Mouse (Mus musculus) midbrain, embryonic 16.5 days (tissue): Measurements from ENCODE around the gene Tnni3k. TPM values are rescaled to one million over a fixed set of nuclear protein-coding genes. Genes with fewer than 3 reads are reported as not detected.

Experiments used
- ATAC-seq: fragments of 200-750 bp; cut with Nextera tagmentation; 2 replicates; pipeline ENCODE4 v1.8.0; 2017; ENCODE audit warnings: moderate TSS enrichment
- H3K27ac ChIP-seq: fragments of 300-500 bp; sonication (generic); 2 replicates; pipeline ENCODE4 v1.5.1; 2014; ENCODE audit warnings: mild to moderate bottlenecking, low read length, mixed read lengths
- H3K27me3 ChIP-seq: fragments of 300-500 bp; sonication (generic); 2 replicates; pipeline ENCODE4 v1.6.1; 2014; ENCODE audit warnings: low read depth, low read length, mixed read lengths; ENCODE audit not compliant: control insufficient read depth, insufficient read depth
- H3K36me3 ChIP-seq: fragments of 300-500 bp; sonication (generic); 2 replicates; pipeline ENCODE4 v1.6.1; 2014; ENCODE audit warnings: mild to moderate bottlenecking, low read length, moderate library complexity, mixed read lengths; ENCODE audit not compliant: control insufficient read depth, insufficient read depth
- H3K4me1 ChIP-seq: fragments of 300-500 bp; sonication (generic); 2 replicates; pipeline ENCODE4 v1.6.1; 2014; ENCODE audit warnings: mild to moderate bottlenecking, low read length, mixed read lengths; ENCODE audit not compliant: control insufficient read depth, insufficient read depth
- H3K4me2 ChIP-seq: fragments of 300-500 bp; sonication (generic); 2 replicates; pipeline ENCODE4 v1.6.1; 2014; ENCODE audit warnings: mild to moderate bottlenecking, low read length, mixed read lengths
- H3K4me3 ChIP-seq: fragments of 300-500 bp; sonication (generic); 2 replicates; pipeline ENCODE4 v1.5.1; 2014; ENCODE audit warnings: low read depth, mild to moderate bottlenecking, low read length, moderate library complexity, mixed read lengths
- H3K9ac ChIP-seq: fragments of 300-500 bp; sonication (generic); 2 replicates; pipeline ENCODE4 v1.6.1; 2014; ENCODE audit warnings: low read depth, low read length, mixed read lengths
- H3K9me3 ChIP-seq: fragments of 300-500 bp; sonication (generic); replicated peaks from 2 replicates; pipeline ENCODE4 v1.6.1; 2014; ENCODE audit warnings: mild to moderate bottlenecking, low read length, mixed read lengths; ENCODE audit not compliant: control insufficient read depth, poor library complexity, severe bottlenecking
- WGBS: fragments of 180-500 bp; shearing (Covaris S2); extraction: QIAGEN DNeasy Blood & Tissue Kit; methylation state at CpG from one replicate; pipeline ENCODE4 v1.1.7; 2014; 5-methylcytosine and 5-hydroxymethylcytosine counted together
- polyA plus RNA-seq: library from polyadenylated mRNA; unstranded; fragments of >200 nt; fragmentation: Nextera tagmentation; extraction: Ambion mirVana; gene quantifications from 2 replicates; pipeline ENCODE4 v1.2.1, GENCODE M21; 2015

The Tnni3k gene
- polyA plus RNA-seq, 1 experiment from 2014 or later = 0.10 TPM

DNA sequence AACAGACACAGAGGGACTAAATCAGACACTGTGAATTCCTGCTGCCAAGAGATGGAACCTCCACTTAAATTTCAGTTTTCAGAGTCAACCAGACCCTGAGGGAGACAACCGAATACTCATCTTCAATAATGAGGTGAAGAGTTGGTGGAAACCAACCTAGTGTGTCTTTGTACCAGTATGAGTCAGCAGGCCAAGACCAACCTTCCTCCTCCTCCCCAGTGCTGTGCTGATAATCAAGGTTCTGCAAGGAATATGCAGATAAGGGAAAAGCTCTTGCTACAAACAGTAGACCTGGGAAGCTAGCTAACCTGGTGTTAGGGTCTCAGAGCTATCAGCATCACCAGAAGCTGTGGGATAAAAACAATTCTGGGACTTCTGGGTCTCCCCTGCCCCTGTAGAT, 176.1 kb downstream of the Tnni3k start:
- WGBS = 97% methylated on average over 1 of the region's 1 CpGs
- no peaks in the 10 kb centered on the region for H3K9me3 ChIP-seq
- H3K27me3 ChIP-seq = no peaks in the 10 kb centered on the region
- H3K27ac ChIP-seq = no peak overlapping the region
- no peaks in the 10 kb centered on the region for H3K36me3 ChIP-seq
- no peak overlapping the region for H3K9ac ChIP-seq
- no peak for ATAC-seq
- no peak overlapping the region for H3K4me2 ChIP-seq
- no peaks in the 10 kb centered on the region for H3K4me1 ChIP-seq
- no peak overlapping the region for H3K4me3 ChIP-seq

- Histone ChIP-seq H3K4me2 (no peak overlapping the region), H3K27ac (no peak overlapping the region), H3K4me3 (no peak overlapping the region), H3K4me1 (no peaks in the 10 kb centered on the region), H3K27me3 (no peaks in the 10 kb centered on the region), H3K9ac (no peak overlapping the region), H3K9me3 (no peaks in the 10 kb centered on the region), H3K36me3 (no peaks in the 10 kb centered on the region)
- no peak for ATAC-seq
- 88% methylated on average over 4 of the region's 4 CpGs for WGBS
Measured at GRCm38 (mm10) chr3:154868807-154869206, 186.4 kb downstream of the Tnni3k start.

DNA sequence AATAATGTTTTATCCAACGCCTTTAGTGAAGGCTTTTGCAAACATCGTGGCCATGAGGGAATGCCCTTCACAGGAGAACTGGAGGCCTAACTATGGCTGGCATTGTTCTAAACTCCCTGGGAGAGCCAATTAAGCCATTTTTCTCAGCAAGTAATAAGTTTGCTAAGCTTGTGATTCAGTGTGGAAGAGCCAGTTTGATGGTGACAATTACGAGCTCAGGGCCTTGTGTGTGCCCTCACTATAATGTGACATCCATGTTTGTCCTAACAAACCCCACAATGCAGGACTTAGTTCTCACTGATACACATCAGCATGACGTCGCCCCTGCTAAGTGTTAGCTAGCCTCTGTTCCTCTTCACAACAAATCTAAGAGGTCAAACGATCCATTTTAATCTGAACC, 193.3 kb downstream of the Tnni3k start:
- no peaks in the 10 kb centered on the region for H3K36me3 ChIP-seq
- H3K4me3 ChIP-seq = no peak overlapping the region
- H3K27me3 ChIP-seq = no peaks in the 10 kb centered on the region
- WGBS = 70% methylated on average over 6 of the region's 6 CpGs
- H3K9ac ChIP-seq = no peak overlapping the region
- no peaks in the 10 kb centered on the region for H3K4me1 ChIP-seq
- H3K4me2 ChIP-seq = no peak overlapping the region
- no peaks in the 10 kb centered on the region for H3K9me3 ChIP-seq
- H3K27ac ChIP-seq = no peak overlapping the region
- no peak for ATAC-seq

GRCm38 (mm10) chr3:154859721-154860120, 195.5 kb downstream of the Tnni3k start:
- Histone ChIP-seq H3K27ac (no peak overlapping the region), H3K4me1 (no peaks in the 10 kb centered on the region), H3K4me3 (no peak overlapping the region), H3K9ac (no peak overlapping the region), H3K9me3 (no peaks in the 10 kb centered on the region), H3K27me3 (no peaks in the 10 kb centered on the region), H3K36me3 (no peaks in the 10 kb centered on the region), H3K4me2 (no peak overlapping the region)
- 52% methylated on average over 3 of the region's 3 CpGs for WGBS
- no peak for ATAC-seq

DNA sequence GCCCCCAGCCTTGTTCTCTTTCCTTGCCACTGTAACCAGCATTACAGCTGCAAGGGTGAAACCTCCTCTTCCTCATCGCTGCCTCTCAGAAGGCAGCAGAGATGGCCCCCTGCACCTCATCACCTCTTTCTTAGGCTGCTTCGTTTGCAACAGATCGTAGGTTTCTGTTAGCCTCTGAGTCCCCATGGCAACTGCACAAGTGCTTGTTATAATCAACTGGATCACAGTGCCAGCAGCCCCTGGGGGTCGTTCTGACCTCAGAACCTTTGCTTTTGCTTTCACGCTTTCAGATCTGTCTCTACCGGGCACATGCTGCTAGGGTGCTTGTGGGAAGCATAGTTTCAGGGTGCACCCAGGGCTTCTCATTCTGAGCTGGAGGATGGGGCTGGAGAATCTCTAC, 201.9 kb downstream of the Tnni3k start:
- no peaks in the 10 kb centered on the region for H3K9me3 ChIP-seq
- ATAC-seq = peak; percentile 45; the same call in 1 of the 2 replicates
- peak overlapping the region; percentile 61; the same call in 1 of the 2 replicates for H3K27ac ChIP-seq
- H3K4me2 ChIP-seq = no peak overlapping the region
- peaks cover 13% of the 10 kb centered on the region for H3K4me1 ChIP-seq
- no peaks in the 10 kb centered on the region for H3K27me3 ChIP-seq
- WGBS = 12% methylated on average over 6 of the region's 6 CpGs
- H3K4me3 ChIP-seq = no peak overlapping the region
- no peaks in the 10 kb centered on the region for H3K36me3 ChIP-seq
- no peak overlapping the region for H3K9ac ChIP-seq

DNA sequence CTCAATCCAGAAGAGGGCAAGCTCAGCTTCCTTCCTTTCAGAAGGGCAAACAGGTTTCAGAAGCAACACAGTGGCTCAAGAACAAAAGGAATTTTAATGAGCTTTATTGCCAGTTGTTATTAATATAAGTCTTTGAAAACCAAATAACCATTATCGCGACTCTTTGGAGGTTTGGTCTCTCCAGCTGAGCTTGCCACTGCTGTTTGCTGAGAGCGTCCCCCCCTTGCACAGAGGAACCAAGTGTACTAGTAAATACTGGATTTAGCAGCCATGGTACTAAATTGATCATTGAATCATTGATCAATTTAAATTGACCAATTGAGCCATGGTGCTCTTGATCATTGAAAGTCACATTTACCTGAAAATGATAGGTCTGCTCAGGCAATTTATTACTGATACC, 202.9 kb downstream of the Tnni3k start:
- Histone ChIP-seq H3K4me2 (no peak overlapping the region), H3K36me3 (no peaks in the 10 kb centered on the region), H3K27ac (no peak overlapping the region), H3K9me3 (no peaks in the 10 kb centered on the region), H3K4me3 (no peak overlapping the region), H3K27me3 (no peaks in the 10 kb centered on the region), H3K4me1 (peaks cover 13% of the 10 kb centered on the region), H3K9ac (no peak overlapping the region)
- WGBS = 35% methylated on average over 3 of the region's 3 CpGs
- ATAC-seq = no peak

DNA sequence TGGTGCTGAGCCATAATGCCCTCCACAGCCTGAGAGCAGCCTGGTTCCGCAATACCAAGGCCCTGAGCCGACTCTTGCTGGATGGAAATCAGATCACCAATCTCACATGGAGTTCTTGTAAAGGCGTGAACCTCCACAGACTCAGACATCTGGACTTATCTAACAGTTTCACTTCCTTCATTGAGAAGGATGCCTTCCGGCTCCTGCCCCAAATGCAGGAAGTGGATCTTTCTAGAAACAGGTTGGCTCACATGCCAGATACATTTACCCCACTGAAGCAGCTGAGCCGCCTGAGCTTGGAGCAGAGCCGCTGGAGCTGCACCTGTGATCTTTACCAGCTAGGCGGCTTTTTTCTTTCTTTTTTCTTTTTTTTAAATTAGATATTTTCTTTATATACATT, 213.0 kb downstream of the Tnni3k start:
- Histone ChIP-seq H3K4me3 (no peak overlapping the region), H3K9ac (no peak overlapping the region), H3K9me3 (no peaks in the 10 kb centered on the region), H3K36me3 (no peaks in the 10 kb centered on the region), H3K4me1 (no peaks in the 10 kb centered on the region), H3K27me3 (no peaks in the 10 kb centered on the region), H3K4me2 (no peak overlapping the region), H3K27ac (no peak overlapping the region)
- ATAC-seq = no peak
- WGBS = 90% methylated on average over 7 of the region's 7 CpGs

GRCm38 (mm10) chr3:154841076-154841475, 214.1 kb downstream of the Tnni3k start:
- no peak overlapping the region for H3K4me2 ChIP-seq
- no peak overlapping the region for H3K27ac ChIP-seq
- no peaks in the 10 kb centered on the region for H3K4me1 ChIP-seq
- WGBS = 20% methylated on average over 1 of the region's 1 CpGs
- H3K27me3 ChIP-seq = no peaks in the 10 kb centered on the region
- ATAC-seq = no peak
- H3K9me3 ChIP-seq = no peaks in the 10 kb centered on the region
- no peak overlapping the region for H3K9ac ChIP-seq
- no peak overlapping the region for H3K4me3 ChIP-seq
- no peaks in the 10 kb centered on the region for H3K36me3 ChIP-seq

DNA sequence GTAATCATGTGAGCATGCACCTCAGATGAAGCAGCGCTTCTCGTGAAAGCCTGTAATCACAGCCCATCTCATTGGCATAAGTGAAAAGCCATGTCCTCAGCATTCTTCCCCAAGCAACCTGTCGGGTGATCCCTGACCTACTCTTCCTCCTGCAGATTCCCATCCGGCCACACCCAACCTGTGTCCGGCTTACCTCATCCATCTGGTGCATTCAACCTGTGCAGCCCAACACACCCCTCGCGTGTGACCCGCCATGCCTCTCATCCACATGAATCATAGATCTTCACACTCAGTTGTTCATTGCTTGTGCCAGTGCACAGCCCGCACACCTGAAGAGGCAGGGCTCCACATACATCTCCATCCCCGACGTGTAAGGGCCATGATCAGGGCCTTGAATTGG, 217.3 kb downstream of the Tnni3k start:
- Histone ChIP-seq H3K36me3 (no peaks in the 10 kb centered on the region), H3K4me1 (no peaks in the 10 kb centered on the region), H3K9me3 (no peaks in the 10 kb centered on the region), H3K27ac (no peak overlapping the region), H3K27me3 (no peaks in the 10 kb centered on the region), H3K4me3 (no peak overlapping the region), H3K4me2 (no peak overlapping the region), H3K9ac (no peak overlapping the region)
- 93% methylated on average over 11 of the region's 11 CpGs for WGBS
- ATAC-seq = no peak

DNA sequence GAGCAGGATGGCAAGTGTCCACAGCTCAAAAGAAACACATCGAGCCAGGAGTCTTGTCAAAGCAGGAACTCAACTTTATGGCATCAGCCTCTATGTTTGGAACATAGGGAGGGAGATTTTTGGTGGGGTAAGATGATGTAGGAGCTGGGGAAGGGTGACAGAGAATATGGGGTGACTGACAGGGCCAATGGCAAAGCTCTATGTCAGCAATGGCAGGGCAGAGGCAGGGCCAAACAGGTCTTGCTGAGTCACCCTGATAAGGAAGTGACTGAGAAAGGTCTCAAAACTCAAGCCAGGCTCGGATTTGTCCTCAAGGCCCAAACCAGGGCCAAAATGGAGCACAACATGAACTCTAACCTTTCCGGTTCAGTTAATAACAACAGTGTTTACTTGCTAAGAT, 219.1 kb downstream of the Tnni3k start:
- ATAC-seq = no peak
- Histone ChIP-seq H3K9ac (no peak overlapping the region), H3K27me3 (no peaks in the 10 kb centered on the region), H3K4me1 (no peaks in the 10 kb centered on the region), H3K4me3 (no peak overlapping the region), H3K36me3 (no peaks in the 10 kb centered on the region), H3K9me3 (no peaks in the 10 kb centered on the region), H3K27ac (no peak overlapping the region), H3K4me2 (no peak overlapping the region)
- 84% methylated on average over 3 of the region's 3 CpGs for WGBS
